Mouse (Mus musculus) lung, postnatal 0 days (tissue): ENCODE data around the gene Rab3c.

Source experiments
- CTCF ChIP-seq: IDR thresholded peaks from 2 replicates; pipeline ENCODE4 v1.5.1; 2016; ENCODE audit warnings: antibody characterized with exemption, mild to moderate bottlenecking
- EP300 ChIP-seq: IDR thresholded peaks from 2 replicates; pipeline ENCODE4 v1.6.1; 2016; ENCODE audit warnings: antibody characterized with exemption, mild to moderate bottlenecking, control low read depth

DNA sequence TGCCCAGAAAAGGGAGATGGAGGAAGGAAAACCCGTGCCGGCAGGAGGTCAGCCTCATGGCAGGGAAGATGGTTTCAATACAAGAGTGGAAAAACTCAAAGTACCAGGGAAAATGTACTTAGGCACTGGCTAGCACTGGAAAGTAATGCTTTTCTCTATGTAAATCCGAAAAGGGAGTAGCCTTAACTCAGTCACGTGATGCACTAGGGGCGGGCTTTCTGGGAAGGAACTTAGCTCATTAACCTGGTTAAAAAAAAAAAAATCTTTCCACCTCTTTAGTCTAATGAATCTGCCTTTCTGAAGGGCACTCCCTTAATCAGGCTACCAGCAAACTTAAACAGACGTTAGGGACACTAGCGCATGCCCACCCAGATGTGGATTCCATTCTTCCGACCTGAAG is 249.7 kb downstream of the Rab3c start:
- TF ChIP-seq EP300: no peak
- TF ChIP-seq CTCF: no peak
